Mouse (Mus musculus) stomach, embryonic 16.5 days (tissue): Measurements from ENCODE around the gene Ripor3. TPM values are rescaled to one million over a fixed set of nuclear protein-coding genes. Genes with fewer than 3 reads are reported as not detected.

Source experiments
- ATAC-seq: fragments of 200-750 bp; cut with Nextera tagmentation; 2 replicates; pipeline ENCODE4 v1.8.0; 2017; ENCODE audit warnings: moderate number of reproducible peaks, moderate TSS enrichment; ENCODE audit not compliant: insufficient read depth, low FRiP score
- H3K27ac ChIP-seq: fragments of 300-500 bp; sonication (generic); 2 replicates; pipeline ENCODE4 v1.5.1; 2014; ENCODE audit warnings: low read length
- H3K27me3 ChIP-seq: fragments of 300-500 bp; sonication (generic); 2 replicates; pipeline ENCODE4 v1.6.1; 2014; ENCODE audit warnings: low read length, control low read depth, mixed read lengths; ENCODE audit not compliant: control insufficient read depth, insufficient read depth
- H3K36me3 ChIP-seq: fragments of 300-500 bp; sonication (generic); 2 replicates; pipeline ENCODE4 v1.6.1; 2014; ENCODE audit warnings: low read length; ENCODE audit not compliant: control insufficient read depth, insufficient read depth
- H3K4me1 ChIP-seq: fragments of 300-500 bp; sonication (generic); 2 replicates; pipeline ENCODE4 v1.6.1; 2014; ENCODE audit warnings: low read length, control low read depth, mixed read lengths; ENCODE audit not compliant: control insufficient read depth, insufficient read depth
- H3K4me2 ChIP-seq: fragments of 300-500 bp; sonication (generic); 2 replicates; pipeline ENCODE4 v1.6.1; 2014; ENCODE audit warnings: low read depth, low read length, mixed read lengths
- H3K4me3 ChIP-seq: fragments of 300-500 bp; sonication (generic); replicated peaks from 2 replicates; pipeline ENCODE4 v1.5.1; 2014; ENCODE audit warnings: mild to moderate bottlenecking, low read length
- H3K9ac ChIP-seq: fragments of 300-500 bp; sonication (generic); 2 replicates; pipeline ENCODE4 v1.6.1; 2014; ENCODE audit warnings: low read length
- H3K9me3 ChIP-seq: fragments of 300-500 bp; sonication (generic); replicated peaks from 2 replicates; pipeline ENCODE4 v1.6.1; 2016; ENCODE audit warnings: low read length, control low read depth; ENCODE audit not compliant: control insufficient read depth
- WGBS: fragments of 180-500 bp; shearing (Covaris S2); extraction: QIAGEN DNeasy Blood & Tissue Kit; methylation state at CpG from one replicate; pipeline ENCODE4 v1.1.7; 2014; 5-methylcytosine and 5-hydroxymethylcytosine counted together
- polyA plus RNA-seq: library from polyadenylated mRNA; unstranded; fragments of >200 nt; fragmentation: Nextera tagmentation; extraction: Ambion mirVana; gene quantifications from 2 replicates; pipeline ENCODE4 v1.2.1, GENCODE M21; 2015

Ripor3 gene
- polyA plus RNA-seq, 1 experiment from 2014 or later: 3.5 TPM

DNA sequence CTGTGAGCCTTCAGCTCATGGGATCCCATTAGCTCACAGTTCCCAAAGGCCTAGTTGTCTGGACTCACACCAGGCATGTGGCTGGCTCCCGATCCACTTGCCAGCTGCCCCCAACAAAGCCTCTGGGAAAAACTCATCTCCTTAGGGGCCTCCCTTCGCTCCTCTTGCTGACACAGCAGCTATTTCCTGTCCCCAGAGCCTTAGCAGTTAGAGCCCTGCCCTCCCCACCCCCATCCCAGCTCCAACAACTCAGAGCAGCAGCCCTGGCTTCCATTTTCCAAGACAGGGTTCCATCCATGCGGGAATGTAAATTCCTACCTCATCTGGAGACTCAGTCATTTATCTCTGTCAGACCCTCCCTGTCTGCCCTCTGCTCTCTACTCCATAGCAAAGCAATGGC, 26.6 kb upstream of the Ripor3 start:
- H3K27me3 ChIP-seq: no peaks in the 10 kb centered on the region
- no peak overlapping the region for H3K4me2 ChIP-seq
- no peak overlapping the region for H3K4me3 ChIP-seq
- H3K9me3 ChIP-seq: no peaks in the 10 kb centered on the region
- H3K27ac ChIP-seq: peak overlapping the region; percentile 29
- H3K4me1 ChIP-seq: peaks cover 10% of the 10 kb centered on the region
- WGBS: 20% methylated on average over 3 of the region's 3 CpGs
- ATAC-seq: peak; percentile 33; the same call in 1 of the 2 replicates
- no peak overlapping the region for H3K9ac ChIP-seq
- no peaks in the 10 kb centered on the region for H3K36me3 ChIP-seq

DNA sequence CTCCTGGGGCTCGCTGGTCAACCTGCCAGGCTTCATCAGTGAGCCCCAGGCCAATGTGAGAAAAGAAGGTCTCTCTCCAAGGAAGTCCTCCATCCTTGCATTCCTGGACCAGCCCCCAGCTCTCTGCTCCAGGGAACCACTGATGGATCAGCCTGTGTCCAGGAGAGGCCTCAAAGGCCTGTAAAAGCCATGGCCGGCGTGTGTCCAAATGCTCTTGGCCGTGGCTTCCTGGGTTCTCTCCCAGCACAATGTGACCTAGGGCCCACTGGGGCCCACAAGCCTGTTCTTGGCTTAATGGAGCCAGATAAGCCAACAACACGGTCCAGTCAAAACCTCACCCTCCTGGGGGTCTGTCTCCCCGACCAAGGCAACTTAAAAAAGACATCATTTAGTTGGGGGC, 25.5 kb upstream of the Ripor3 start:
- H3K9ac ChIP-seq: no peak overlapping the region
- H3K27me3 ChIP-seq: no peaks in the 10 kb centered on the region
- no peaks in the 10 kb centered on the region for H3K9me3 ChIP-seq
- no peak overlapping the region for H3K27ac ChIP-seq
- H3K4me3 ChIP-seq: no peak overlapping the region
- no peak overlapping the region for H3K4me2 ChIP-seq
- H3K4me1 ChIP-seq: peaks cover 10% of the 10 kb centered on the region
- ATAC-seq: no peak
- H3K36me3 ChIP-seq: no peaks in the 10 kb centered on the region
- WGBS: 86% methylated on average over 6 of the region's 6 CpGs

DNA sequence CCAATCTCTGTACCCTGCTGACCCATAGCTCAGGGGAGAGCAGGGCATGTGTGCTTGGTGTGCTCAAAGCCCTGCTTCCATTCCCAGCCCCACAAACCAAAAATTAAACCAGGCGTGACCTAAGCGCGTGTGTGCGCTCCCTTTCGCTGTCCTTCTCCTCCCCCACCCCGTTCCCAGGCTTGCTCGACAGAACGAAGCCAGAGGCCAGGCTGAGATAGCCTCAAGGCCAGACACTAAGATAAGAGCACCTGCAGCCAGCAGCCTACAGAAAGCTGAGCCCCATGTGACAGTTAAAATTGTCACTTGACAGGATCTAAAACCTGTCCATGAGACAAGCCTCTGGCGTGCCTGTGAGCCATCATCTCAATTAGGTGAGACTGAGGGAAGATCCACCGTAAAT, 23.5 kb upstream of the Ripor3 start:
- Histone ChIP-seq H3K4me3 (no peak overlapping the region), H3K27me3 (no peaks in the 10 kb centered on the region), H3K9me3 (0 out of 2 replicates have a peak, but pooled peaks cover under 1% of the 10 kb centered on the region), H3K9ac (no peak overlapping the region), H3K4me1 (peaks cover 10% of the 10 kb centered on the region), H3K27ac (no peak overlapping the region), H3K4me2 (no peak overlapping the region), H3K36me3 (no peaks in the 10 kb centered on the region)
- WGBS: 59% methylated on average over 10 of the region's 10 CpGs
- no peak for ATAC-seq

DNA sequence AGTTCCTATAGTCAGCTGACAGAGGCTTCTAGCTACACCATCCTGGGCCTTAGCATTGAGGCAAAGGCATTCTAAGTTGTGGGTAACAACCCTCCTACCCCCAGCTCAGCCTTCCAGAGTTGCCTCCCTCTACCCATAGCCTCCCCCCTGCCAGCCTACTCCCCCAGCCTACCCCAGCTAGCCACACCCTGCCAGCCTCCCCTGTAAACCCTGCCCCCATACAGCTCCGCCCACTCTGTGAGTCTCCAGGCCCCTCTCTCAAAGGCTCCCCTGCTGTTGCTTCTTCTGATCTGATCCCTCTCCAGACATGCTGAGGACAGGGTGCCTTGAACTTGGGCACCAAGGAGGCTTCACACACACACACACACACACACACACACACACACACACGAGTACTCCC, 21.4 kb upstream of the Ripor3 start:
- Histone ChIP-seq H3K4me3 (no peak overlapping the region), H3K4me2 (no peak overlapping the region), H3K9me3 (peaks cover 8% of the 10 kb centered on the region; the same call in 1 of the 2 replicates), H3K27ac (no peak overlapping the region), H3K4me1 (peaks cover 4% of the 10 kb centered on the region; the same call in 1 of the 2 replicates), H3K27me3 (no peaks in the 10 kb centered on the region), H3K9ac (no peak overlapping the region), H3K36me3 (no peaks in the 10 kb centered on the region)
- peak; percentile 39; the same call in 1 of the 2 replicates for ATAC-seq
- WGBS: 76% methylated on average over 2 of the region's 2 CpGs

DNA sequence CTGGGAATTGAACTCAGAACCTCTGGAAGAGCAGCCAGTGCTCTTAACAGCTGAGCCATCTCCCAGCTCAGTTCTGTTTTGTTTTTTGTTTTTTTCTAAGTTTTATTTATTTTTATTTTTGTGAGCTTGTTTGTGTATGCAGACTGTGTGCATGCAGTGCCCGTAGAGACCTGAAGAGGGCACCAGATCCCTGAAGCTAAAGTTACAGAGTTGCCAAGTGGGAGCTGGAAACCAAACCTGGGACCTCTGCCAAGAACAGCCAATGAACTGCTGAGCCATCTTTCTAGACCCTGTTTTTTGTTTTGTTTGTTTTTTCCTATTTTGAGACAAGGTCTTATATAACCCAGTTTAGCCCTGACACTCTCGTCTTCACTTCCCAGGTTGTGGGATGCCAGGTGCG, 18.0 kb upstream of the Ripor3 start:
- no peak for ATAC-seq
- WGBS: 97% methylated on average over 3 of the region's 3 CpGs
- H3K27me3 ChIP-seq: no peaks in the 10 kb centered on the region
- no peak overlapping the region for H3K4me3 ChIP-seq
- H3K36me3 ChIP-seq: no peaks in the 10 kb centered on the region
- no peak overlapping the region for H3K4me2 ChIP-seq
- H3K9me3 ChIP-seq: peaks cover 8% of the 10 kb centered on the region; the same call in 1 of the 2 replicates
- peaks cover 21% of the 10 kb centered on the region for H3K4me1 ChIP-seq
- no peak overlapping the region for H3K9ac ChIP-seq
- H3K27ac ChIP-seq: no peak overlapping the region

DNA sequence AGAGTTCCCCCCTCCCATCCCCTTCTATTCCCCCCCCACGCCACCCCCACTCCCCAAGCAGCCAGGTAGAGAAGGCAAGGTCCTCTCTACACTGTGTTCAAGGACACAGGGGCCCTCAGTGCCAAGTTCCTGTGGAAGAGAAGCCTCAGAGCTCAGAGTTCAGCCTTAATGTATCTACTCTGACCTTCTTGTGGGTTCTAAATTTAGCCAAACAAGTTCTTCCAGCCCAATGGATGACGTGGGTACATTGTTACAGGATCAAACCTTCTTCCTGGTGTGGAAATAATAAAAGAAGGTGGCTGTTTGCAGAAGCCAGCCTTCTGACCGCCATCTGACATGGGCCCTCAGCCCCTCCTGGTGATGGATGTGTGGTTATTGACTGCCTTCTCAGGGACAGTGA, 16.0 kb upstream of the Ripor3 start:
- Histone ChIP-seq H3K27ac (peak overlapping the region; percentile 94), H3K27me3 (no peaks in the 10 kb centered on the region), H3K4me3 (no peak overlapping the region), H3K4me1 (peaks cover 21% of the 10 kb centered on the region), H3K9me3 (peaks cover 8% of the 10 kb centered on the region; the same call in 1 of the 2 replicates), H3K4me2 (no peak overlapping the region), H3K36me3 (no peaks in the 10 kb centered on the region), H3K9ac (no peak overlapping the region)
- ATAC-seq: peak; percentile 56
- WGBS: 41% methylated on average over 3 of the region's 3 CpGs

DNA sequence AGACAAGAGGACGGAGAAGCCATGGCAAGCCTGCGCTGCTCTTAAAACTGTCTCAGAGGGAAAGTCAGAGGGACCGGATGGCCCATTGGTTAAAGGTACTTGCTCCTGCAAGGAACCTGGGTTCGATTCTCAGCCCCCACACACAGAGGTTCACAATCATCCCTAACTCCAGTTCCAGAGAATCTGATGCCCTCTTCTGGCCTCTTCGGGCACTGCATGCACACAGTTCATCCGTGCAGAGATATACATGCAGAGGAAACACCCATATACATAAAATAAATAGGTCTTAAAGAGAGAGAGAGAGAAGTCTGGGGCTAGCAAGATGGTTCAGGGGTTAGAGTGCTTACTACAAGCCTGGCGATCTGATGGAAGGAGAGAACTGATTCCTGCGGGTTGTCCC, 15.5 kb upstream of the Ripor3 start:
- Histone ChIP-seq H3K36me3 (no peaks in the 10 kb centered on the region), H3K27me3 (no peaks in the 10 kb centered on the region), H3K9ac (peak overlapping the region; percentile 37; the same call in 1 of the 2 replicates), H3K9me3 (peaks cover 8% of the 10 kb centered on the region; the same call in 1 of the 2 replicates), H3K27ac (peak overlapping the region; percentile 94), H3K4me3 (no peak overlapping the region), H3K4me1 (peaks cover 21% of the 10 kb centered on the region), H3K4me2 (no peak overlapping the region)
- ATAC-seq: no peak
- WGBS: 87% methylated on average over 8 of the region's 8 CpGs

DNA sequence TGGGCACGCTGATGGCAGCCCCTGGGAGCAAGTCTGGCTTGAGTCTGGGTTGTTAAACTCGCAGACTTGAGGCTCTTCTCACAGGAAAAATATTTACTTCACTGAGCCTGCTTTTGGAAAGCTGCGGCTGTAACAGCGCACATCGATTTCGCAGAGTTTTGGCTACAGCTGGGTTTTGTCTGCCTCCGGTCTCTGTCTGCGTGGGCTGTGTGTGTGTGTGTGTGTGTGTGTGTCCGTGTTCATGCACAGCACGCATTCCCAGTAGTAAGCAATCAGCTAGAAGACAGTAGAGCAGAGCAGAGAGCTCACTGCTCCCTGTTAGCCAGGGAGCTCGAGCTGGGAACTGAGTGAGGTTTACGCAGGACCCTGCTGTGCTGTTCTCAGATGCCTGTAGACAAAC, 14.8 kb upstream of the Ripor3 start:
- no peak overlapping the region for H3K4me3 ChIP-seq
- H3K9me3 ChIP-seq: peaks cover 8% of the 10 kb centered on the region; the same call in 1 of the 2 replicates
- peak overlapping the region; percentile 94 for H3K27ac ChIP-seq
- H3K27me3 ChIP-seq: no peaks in the 10 kb centered on the region
- WGBS: 30% methylated on average over 12 of the region's 12 CpGs
- H3K9ac ChIP-seq: peak overlapping the region; percentile 37; the same call in 1 of the 2 replicates
- no peaks in the 10 kb centered on the region for H3K36me3 ChIP-seq
- H3K4me1 ChIP-seq: peaks cover 24% of the 10 kb centered on the region
- no peak overlapping the region for H3K4me2 ChIP-seq
- peak; percentile 85 for ATAC-seq

DNA sequence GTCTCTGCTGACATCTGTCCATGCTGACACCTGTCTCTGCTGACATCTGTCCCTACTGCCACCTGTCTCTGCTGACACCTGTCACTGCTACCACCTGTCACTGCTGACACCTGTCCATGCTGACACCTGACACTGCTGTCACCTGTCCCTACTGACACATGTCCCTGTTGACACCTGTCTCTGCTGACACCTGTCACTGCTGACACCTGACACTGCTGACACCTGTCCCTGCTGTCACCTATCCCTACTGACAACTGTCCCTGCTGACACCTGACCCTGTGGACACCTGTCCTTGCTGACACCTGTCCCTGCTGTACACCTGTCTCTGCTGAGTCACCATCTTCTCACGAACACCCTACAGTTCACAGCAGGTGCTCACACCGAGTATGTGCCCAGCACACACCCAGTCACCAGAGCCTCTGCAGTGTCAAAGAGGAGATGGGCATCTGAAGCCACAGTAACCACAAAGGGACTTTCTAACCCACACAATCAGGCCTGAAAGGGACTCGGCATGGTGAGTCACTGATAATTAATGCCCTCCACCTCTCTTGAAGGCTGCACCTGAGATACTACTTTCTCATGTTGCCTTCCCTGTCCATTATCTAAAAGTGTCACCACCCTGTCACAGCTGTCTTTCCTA, 13.5 kb upstream of the Ripor3 start:
- Histone ChIP-seq H3K9me3 (peaks cover 7% of the 10 kb centered on the region; the same call in 1 of the 2 replicates), H3K27ac (peak overlapping the region; percentile 94), H3K27me3 (no peaks in the 10 kb centered on the region), H3K4me3 (no peak overlapping the region), H3K4me2 (no peak overlapping the region), H3K9ac (no peak overlapping the region), H3K36me3 (no peaks in the 10 kb centered on the region), H3K4me1 (peaks cover 35% of the 10 kb centered on the region)
- WGBS: 65% methylated on average over 3 of the region's 3 CpGs
- no peak for ATAC-seq
